Mouse (Mus musculus) cerebellum, postnatal 4 days (tissue): Measurements from ENCODE around the gene Ddhd1.

Source experiments
- DNase-seq, 2 experiments: peaks; one replicate each; pipeline ENCODE4 v3.0.0; 2022; ENCODE audit warnings: low spot score in 2 of 2, mixed read lengths in 1 of 2

Ddhd1 gene

DNA sequence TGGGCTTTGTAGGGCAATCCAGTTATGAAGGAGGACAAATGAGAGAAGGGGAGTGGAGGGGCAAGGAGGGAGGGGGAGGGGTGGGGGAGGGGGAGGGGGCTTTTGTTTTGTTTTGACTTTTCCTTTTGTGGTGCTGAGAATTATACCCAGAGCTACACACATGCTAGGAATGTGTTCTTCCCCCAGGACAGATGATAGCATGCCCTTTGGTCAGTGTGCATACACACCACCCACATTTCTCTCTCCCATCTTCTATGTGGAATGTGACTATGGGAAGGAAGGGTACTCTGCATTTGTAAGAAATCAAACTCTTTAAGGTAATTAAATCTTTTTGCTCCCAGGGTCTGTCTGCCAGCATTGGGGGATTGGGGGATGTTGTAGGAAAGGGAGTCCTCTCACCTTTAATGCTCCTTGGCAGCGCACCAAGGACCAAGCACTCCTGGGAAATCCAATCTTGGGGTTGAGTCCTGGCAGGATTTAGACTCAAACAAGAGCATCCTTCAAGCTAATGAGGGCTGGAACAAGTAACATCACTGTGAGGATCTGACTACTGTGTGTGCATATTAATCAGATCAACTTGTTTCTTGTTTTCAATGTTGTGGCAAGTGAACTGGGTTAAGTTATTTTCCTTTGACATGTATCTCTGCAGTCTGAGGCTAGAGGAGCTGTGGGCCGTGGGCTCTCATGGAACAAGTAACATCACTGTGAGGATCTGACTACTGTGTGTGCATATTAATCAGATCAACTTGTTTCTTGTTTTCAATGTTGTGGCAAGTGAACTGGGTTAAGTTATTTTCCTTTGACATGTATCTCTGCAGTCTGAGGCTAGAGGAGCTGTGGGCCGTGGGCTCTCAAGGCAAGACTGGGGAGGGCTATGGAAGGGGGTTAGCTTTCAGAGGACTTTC, 76.8 kb downstream of the Ddhd1 start:
- DNase-seq = peak in 1 of 2 experiments; percentile 32

DNA sequence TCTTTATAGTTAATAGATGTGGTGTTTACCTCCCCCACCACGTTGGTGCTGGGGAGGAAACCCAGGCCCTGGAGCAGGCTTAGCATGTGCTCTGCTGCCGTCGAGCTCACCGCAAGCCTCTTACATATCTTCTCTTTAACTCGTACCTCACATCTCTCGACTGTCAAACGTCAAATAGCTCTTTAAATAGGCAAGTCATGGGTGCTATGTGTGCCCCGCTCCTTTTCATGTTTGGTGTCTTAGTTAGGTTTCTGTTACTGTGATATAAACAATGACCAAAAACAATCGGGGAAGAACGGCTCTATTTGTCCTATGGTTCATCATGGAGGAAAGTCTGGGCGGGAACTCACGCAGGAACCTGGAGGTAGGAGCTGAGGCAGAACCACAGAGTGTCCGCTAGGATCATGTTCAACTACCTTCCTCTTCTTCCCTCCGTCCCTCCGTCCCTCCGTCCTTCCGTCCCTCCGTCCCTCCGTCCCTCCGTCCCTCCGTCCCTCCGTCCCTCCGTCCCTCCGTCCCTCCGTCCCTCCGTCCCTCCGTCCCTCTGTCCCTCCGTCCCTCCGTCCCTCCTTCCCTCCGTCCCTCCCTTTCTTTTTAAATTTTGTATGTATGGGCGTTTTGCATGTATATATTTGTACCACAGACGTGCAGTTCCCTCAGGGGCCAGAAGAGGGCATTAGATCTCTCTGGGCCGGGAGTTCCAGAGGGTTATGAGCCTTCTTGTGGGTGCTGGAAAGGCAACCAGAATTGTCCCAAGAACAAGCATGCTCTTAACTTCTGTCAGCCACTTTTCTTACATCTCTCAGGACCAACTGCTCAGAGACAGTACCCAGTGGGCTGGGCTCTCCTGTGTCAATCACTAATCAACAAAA, 91.6 kb downstream of the Ddhd1 start:
- peak; percentile 52 to 76 for DNase-seq

- peak in 1 of 2 experiments; percentile 15 for DNase-seq
Measured at GRCm38 (mm10) chr14:45565216-45566065, 92.5 kb downstream of the Ddhd1 start.

GRCm38 (mm10) chr14:45563577-45563976, 94.4 kb downstream of the Ddhd1 start:
- peak in 1 of 2 experiments; percentile 47 for DNase-seq

- no peak for DNase-seq
Measured at GRCm38 (mm10) chr14:45561681-45562080, 96.3 kb downstream of the Ddhd1 start.

- DNase-seq = no peak
Measured at GRCm38 (mm10) chr14:45559018-45559417, 98.9 kb downstream of the Ddhd1 start.

- no peak for DNase-seq
Measured at GRCm38 (mm10) chr14:45554336-45554735, 103.6 kb downstream of the Ddhd1 start.

GRCm38 (mm10) chr14:45553854-45554253, 104.1 kb downstream of the Ddhd1 start:
- DNase-seq = peak in 1 of 2 experiments; percentile 14

- no peak for DNase-seq
Measured at GRCm38 (mm10) chr14:45552431-45552830, 105.5 kb downstream of the Ddhd1 start.

DNA sequence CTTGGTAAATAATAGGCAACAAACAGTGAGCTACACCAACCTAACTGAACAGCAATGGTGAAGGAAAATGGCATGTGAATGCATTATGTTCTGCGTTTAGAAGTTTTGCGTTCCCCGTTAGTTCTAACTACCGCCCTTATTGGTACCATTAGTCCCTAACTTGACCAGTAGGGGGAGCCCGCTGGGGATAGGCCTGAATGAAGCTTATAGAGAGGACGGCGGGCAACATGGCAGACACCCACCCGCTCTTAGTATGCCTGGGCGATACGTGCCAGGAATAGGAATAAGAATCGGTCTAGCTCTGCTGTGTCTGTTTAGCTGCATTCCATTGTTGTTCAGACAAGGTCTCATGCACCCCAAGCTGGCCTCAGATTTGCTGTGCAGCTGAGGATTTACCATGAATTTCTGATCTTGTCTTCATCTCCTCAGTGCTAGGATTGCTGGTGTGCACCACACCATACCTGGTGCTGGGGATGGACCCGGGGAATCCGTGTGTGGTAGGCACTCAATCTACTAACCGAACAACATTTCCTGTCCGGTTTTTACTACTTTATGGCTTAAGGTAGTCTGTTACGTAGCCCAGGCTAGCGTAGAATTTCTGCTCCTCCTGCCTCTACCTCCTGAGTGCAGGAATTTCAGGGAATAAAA, 106.7 kb downstream of the Ddhd1 start:
- peak in 1 of 2 experiments; percentile 28 for DNase-seq

DNA sequence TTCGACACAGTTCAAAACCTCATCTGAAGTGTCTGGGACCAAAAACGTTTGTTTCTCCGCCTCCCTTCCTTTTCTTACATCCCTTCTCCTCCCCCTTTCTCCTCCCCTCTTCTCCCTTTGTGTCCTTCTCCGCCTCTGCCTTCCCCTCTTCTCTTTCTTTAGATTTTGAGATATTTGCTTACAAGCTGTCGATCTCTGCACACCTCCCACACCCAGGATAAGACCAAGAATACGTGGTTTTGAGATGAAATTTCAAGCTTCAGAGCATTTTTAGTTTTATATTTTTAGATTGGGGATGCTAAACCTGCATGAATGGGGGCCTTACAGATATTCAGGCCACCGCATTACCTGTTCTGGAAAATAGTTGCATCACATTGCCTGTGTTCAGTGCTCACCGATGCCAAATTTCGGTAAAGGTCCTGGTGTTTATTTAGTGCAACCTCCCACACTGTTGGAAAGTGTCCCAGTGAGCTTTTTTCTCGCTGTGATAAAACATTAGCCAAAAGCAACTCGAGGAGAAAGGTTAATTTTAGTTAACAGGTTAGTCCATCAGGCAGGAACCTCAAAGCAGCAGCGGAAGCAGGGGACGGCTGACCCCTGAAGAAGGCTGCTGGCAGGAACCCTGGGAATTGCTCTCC, 107.8 kb downstream of the Ddhd1 start:
- no peak for DNase-seq

GRCm38 (mm10) chr14:45548118-45548517, 109.8 kb downstream of the Ddhd1 start:
- no peak for DNase-seq

GRCm38 (mm10) chr14:45544905-45545304, 113.0 kb downstream of the Ddhd1 start:
- no peak for DNase-seq

GRCm38 (mm10) chr14:45544026-45544425, 113.9 kb downstream of the Ddhd1 start:
- DNase-seq = no peak

- peak; percentile 49 to 68 for DNase-seq
Measured at GRCm38 (mm10) chr14:45539659-45540468, 118.1 kb downstream of the Ddhd1 start.
